Mouse (Mus musculus) G1E (cell line): ENCODE data around the gene Rab5b.
"Not testable (repeated sequence)": the region's sequence is repeated elsewhere in the genome, so short reads cannot be mapped to it uniquely, and the experiment has no call there.

Experiments used
- CTCF ChIP-seq: IDR thresholded peaks from 2 replicates; pipeline ENCODE4 v1.5.1; 2012; ENCODE audit warnings: low read depth, low read length, inconsistent platforms, mixed read lengths
- TAL1 ChIP-seq: conservative IDR thresholded peaks from 2 replicates; pipeline ENCODE4 v1.6.1; 2012; ENCODE audit warnings: low read depth, low read length, inconsistent platforms, mixed read lengths

- not testable (repeated sequence) for TF ChIP-seq CTCF, TAL1
Measured at GRCm38 (mm10) chr10:128630306-128630705, 65.8 kb downstream of the Rab5b start.
